ENCODE assay signal across 10 mouse cellular contexts in genomic region chr1:54837721-54838485, GRCm38 (mm10).
DNase-seq lines count a peak whose midpoint lies in the region; ATAC-seq and TF ChIP-seq lines count a peak whose summit lies in the region.
"Had no signal": no experiment of that assay in that cellular context is flagged by ENCODE, and none has a peak within 500 bp of the region (broad histone marks: within the 10 kb centered on the region; RNA-seq: fewer than 3 reads in every experiment).

No protein-coding gene starts in this region.

- H3K27ac ChIP-seq in forebrain, embryonic 11.5 days (ENCODE audit: low read depth, low read length): no peak overlapping the region
- H3K27ac ChIP-seq in forebrain, embryonic 12.5 days: no peak overlapping the region
- peak overlapping the region; percentile 68 for H3K27ac ChIP-seq in lung, postnatal 0 days (ENCODE audit: low read length)
- H3K27ac ChIP-seq in midbrain, embryonic 16.5 days (ENCODE audit: low read length): no peak overlapping the region
- H3K27ac ChIP-seq: liver, embryonic 13.5 days; neural tube, embryonic 12.5 days had no signal

- no peaks in the 10 kb centered on the region for H3K27me3 ChIP-seq in forebrain, embryonic 11.5 days (ENCODE audit: control insufficient read depth, insufficient read depth, low read length)
- no peaks in the 10 kb centered on the region for H3K27me3 ChIP-seq in forebrain, embryonic 12.5 days
- no peaks in the 10 kb centered on the region for H3K27me3 ChIP-seq in lung, postnatal 0 days (replicated peaks; ENCODE audit: insufficient read depth, low read length)
- no peaks in the 10 kb centered on the region for H3K27me3 ChIP-seq in midbrain, embryonic 16.5 days (ENCODE audit: control insufficient read depth, insufficient read depth, low read depth, low read length)
- H3K27me3 ChIP-seq: liver, embryonic 13.5 days; neural tube, embryonic 12.5 days had no signal

- H3K36me3 ChIP-seq in forebrain, embryonic 11.5 days (ENCODE audit: control insufficient read depth, insufficient read depth, low read length): no peaks in the 10 kb centered on the region
- H3K36me3 ChIP-seq in forebrain, embryonic 12.5 days (replicated peaks): no peaks in the 10 kb centered on the region
- H3K36me3 ChIP-seq in lung, postnatal 0 days (ENCODE audit: insufficient read depth, low read length): no peaks in the 10 kb centered on the region
- H3K36me3 ChIP-seq in midbrain, embryonic 16.5 days (ENCODE audit: control insufficient read depth, insufficient read depth, low read length): no peaks in the 10 kb centered on the region
- H3K36me3 ChIP-seq: liver, embryonic 13.5 days; neural tube, embryonic 12.5 days had no signal

- WGBS in forebrain, embryonic 11.5 days: 90% methylated on average over 17 of the region's 17 CpGs
- WGBS in forebrain, embryonic 12.5 days: 84% methylated on average over 17 of the region's 17 CpGs
- WGBS in lung, postnatal 0 days: 39% methylated on average over 17 of the region's 17 CpGs
- 91% methylated on average over 17 of the region's 17 CpGs for WGBS in midbrain, embryonic 16.5 days

- H3K4me1 ChIP-seq in forebrain, embryonic 11.5 days (replicated peaks; ENCODE audit: control insufficient read depth, insufficient read depth, low read length): no peaks in the 10 kb centered on the region
- H3K4me1 ChIP-seq in forebrain, embryonic 12.5 days: no peaks in the 10 kb centered on the region; the same call in 1 of the 2 replicates
- H3K4me1 ChIP-seq in lung, postnatal 0 days (ENCODE audit: insufficient read depth, low read depth, low read length): peaks cover 11% of the 10 kb centered on the region; the same call in 1 of the 2 replicates
- H3K4me1 ChIP-seq in midbrain, embryonic 16.5 days (ENCODE audit: control insufficient read depth, insufficient read depth, low read length): no peaks in the 10 kb centered on the region
- H3K4me1 ChIP-seq: neural tube, embryonic 12.5 days had no signal

- TF ChIP-seq CTCF in lung, postnatal 0 days (IDR thresholded peaks at IDR 0.05): no peak

- H3K4me2 ChIP-seq in forebrain, embryonic 11.5 days (ENCODE audit: low read depth, low read length, severe bottlenecking): no peak overlapping the region
- no peak overlapping the region for H3K4me2 ChIP-seq in forebrain, embryonic 12.5 days
- peak overlapping the region; percentile 28; the same call in 1 of the 2 replicates for H3K4me2 ChIP-seq in lung, postnatal 0 days (replicated peaks; ENCODE audit: low read depth, low read length)
- no peak overlapping the region for H3K4me2 ChIP-seq in midbrain, embryonic 16.5 days (ENCODE audit: low read length)
- H3K4me2 ChIP-seq: liver, embryonic 13.5 days; neural tube, embryonic 12.5 days had no signal

- no peak for ATAC-seq in forebrain, embryonic 11.5 days (replicated peaks; ENCODE audit: low FRiP score)
- ATAC-seq in forebrain, embryonic 12.5 days (ENCODE audit: low FRiP score): no peak
- ATAC-seq in lung, postnatal 0 days: peak; percentile 70
- ATAC-seq in midbrain, embryonic 16.5 days: no peak

- H3K4me3 ChIP-seq in forebrain, embryonic 11.5 days (ENCODE audit: low read depth, low read length): no peak overlapping the region
- H3K4me3 ChIP-seq in forebrain, embryonic 12.5 days (replicated peaks): no peak overlapping the region
- no peak overlapping the region for H3K4me3 ChIP-seq in lung, postnatal 0 days (ENCODE audit: low read depth, low read length)
- no peak overlapping the region for H3K4me3 ChIP-seq in midbrain, embryonic 16.5 days (ENCODE audit: low read depth, low read length)
- H3K4me3 ChIP-seq: liver, embryonic 13.5 days; neural tube, embryonic 12.5 days had no signal

- H3K9me3 ChIP-seq in forebrain, embryonic 11.5 days (ENCODE audit: control insufficient read depth, low read length): no peaks in the 10 kb centered on the region
- H3K9me3 ChIP-seq in forebrain, embryonic 12.5 days: no peaks in the 10 kb centered on the region
- H3K9me3 ChIP-seq in lung, postnatal 0 days (ENCODE audit: low read length): no peaks in the 10 kb centered on the region
- H3K9me3 ChIP-seq in midbrain, embryonic 16.5 days (replicated peaks; ENCODE audit: control insufficient read depth, low read length, poor library complexity, severe bottlenecking): no peaks in the 10 kb centered on the region
- H3K9me3 ChIP-seq: liver, embryonic 13.5 days; neural tube, embryonic 12.5 days had no signal

- 0 out of 2 replicates have a peak, but pooled peaks have one; percentile 30 for TF ChIP-seq EP300 in lung, postnatal 0 days (IDR thresholded peaks at IDR 0.05)

- DNase-seq in forebrain, embryonic 11.5 days (ENCODE audit: low spot score): peak; percentile 2
- peak; percentile 27 for DNase-seq in urinary bladder, postnatal 14 days (ENCODE audit: low spot score)
- no peak for DNase-seq in urinary bladder, adult 18-20 months (ENCODE audit: low spot score in 2 of 2)
- peak; percentile 92 for DNase-seq in lung, postnatal 0 days (ENCODE audit: low spot score)
- DNase-seq in cerebellum, adult 9-11 months: no peak
- no peak for DNase-seq in ovary, adult 18-20 months (ENCODE audit: low spot score)
- DNase-seq: liver, embryonic 13.5 days had no signal

- H3K9ac ChIP-seq in forebrain, embryonic 11.5 days (ENCODE audit: low read length): no peak overlapping the region
- H3K9ac ChIP-seq in forebrain, embryonic 12.5 days: no peak overlapping the region
- H3K9ac ChIP-seq in lung, postnatal 0 days (replicated peaks; ENCODE audit: low read depth): no peak overlapping the region
- no peak overlapping the region for H3K9ac ChIP-seq in midbrain, embryonic 16.5 days (ENCODE audit: low read depth, low read length)
- H3K9ac ChIP-seq: liver, embryonic 13.5 days; neural tube, embryonic 12.5 days had no signal

Comparison
In these comparisons a context has a peak if more than half of its experiments do, and no peak if none do; other contexts are left out.
1. DNase-seq: peak in forebrain, embryonic 11.5 days (single experiment), urinary bladder, postnatal 14 days (single experiment) and lung, postnatal 0 days (single experiment); none in urinary bladder, adult 18-20 months (0 of 2), cerebellum, adult 9-11 months (single experiment) and ovary, adult 18-20 months (single experiment).